Mouse (Mus musculus) left cerebral cortex, adult 18-20 months (tissue): ENCODE measurements at regions not wholly inside any gene's neighbourhood (a gene's known extent, or its start where the extent isn't known, plus 50 kb on each side); places are given as distances from the start of the nearest gene placed in this dataset.
A peak's percentile ranks its signal among the peaks of the same experiment; 100 is the strongest.

Source experiments
- DNase-seq, 2 experiments: peaks; one replicate each; pipeline ENCODE4 v3.0.0; 2021 to 2022; ENCODE audit warnings: low spot score in 2 of 2, mixed read lengths in 1 of 2

- DNase-seq = peak in 1 of 2 experiments; percentile 11
Observed at GRCm38 (mm10) chr10:98417807-98418743, 496.1 kb upstream of the Atp2b1 start.

GRCm38 (mm10) chr10:98424450-98424849, 489.8 kb upstream of the Atp2b1 start:
- DNase-seq = no peak

GRCm38 (mm10) chr10:98434974-98435373, 479.2 kb upstream of the Atp2b1 start:
- DNase-seq = no peak

- DNase-seq = no peak
Observed at GRCm38 (mm10) chr10:98461538-98461937, 452.7 kb upstream of the Atp2b1 start.

- DNase-seq = no peak
Observed at GRCm38 (mm10) chr10:98474581-98474980, 439.6 kb upstream of the Atp2b1 start.

- DNase-seq = peak; percentile 60 to 75
Observed at GRCm38 (mm10) chr10:98485751-98486681, 428.2 kb upstream of the Atp2b1 start.

GRCm38 (mm10) chr10:98494354-98494753, 419.9 kb upstream of the Atp2b1 start:
- DNase-seq = peak; percentile 50 to 65

GRCm38 (mm10) chr10:98496254-98496653, 418.0 kb upstream of the Atp2b1 start:
- DNase-seq = no peak

GRCm38 (mm10) chr10:98500315-98500714, 413.9 kb upstream of the Atp2b1 start:
- no peak for DNase-seq

- DNase-seq = no peak
Observed at GRCm38 (mm10) chr10:98501566-98501965, 412.6 kb upstream of the Atp2b1 start.

GRCm38 (mm10) chr10:98504524-98504923, 409.7 kb upstream of the Atp2b1 start:
- no peak for DNase-seq

GRCm38 (mm10) chr10:98508515-98509143, 405.6 kb upstream of the Atp2b1 start:
- peak in 1 of 2 experiments; percentile 13 for DNase-seq

- DNase-seq = no peak
Observed at GRCm38 (mm10) chr10:98514836-98515235, 399.4 kb upstream of the Atp2b1 start.

GRCm38 (mm10) chr10:98517609-98518008, 396.6 kb upstream of the Atp2b1 start:
- no peak for DNase-seq

GRCm38 (mm10) chr10:98529565-98529964, 384.6 kb upstream of the Atp2b1 start:
- peak; percentile 8 to 26 for DNase-seq

GRCm38 (mm10) chr10:98531425-98531824, 382.8 kb upstream of the Atp2b1 start:
- no peak for DNase-seq

- no peak for DNase-seq
Observed at GRCm38 (mm10) chr10:98538706-98539105, 375.5 kb upstream of the Atp2b1 start.

- DNase-seq = no peak
Observed at GRCm38 (mm10) chr10:98541062-98541461, 373.1 kb upstream of the Atp2b1 start.

GRCm38 (mm10) chr10:98542072-98542471, 372.1 kb upstream of the Atp2b1 start:
- DNase-seq = no peak

GRCm38 (mm10) chr10:98543253-98543997, 370.8 kb upstream of the Atp2b1 start:
- no peak for DNase-seq

GRCm38 (mm10) chr10:98543998-98544349, 370.2 kb upstream of the Atp2b1 start:
- no peak for DNase-seq
